Mouse (Mus musculus) embryonic fibroblast, embryonic 13.5 days (primary cell): ENCODE data around the gene Oxtr. TPM values are rescaled to one million over a fixed set of nuclear protein-coding genes. Genes with fewer than 3 reads are reported as not detected.

ENCODE experiments used
- H3K27ac ChIP-seq: 2 replicates; pipeline ENCODE4 v1.5.1; 2012; ENCODE audit warnings: low read length, control low read depth, inconsistent platforms; ENCODE audit not compliant: insufficient read depth
- H3K4me1 ChIP-seq: 2 replicates; pipeline ENCODE4 v1.6.1; 2011; ENCODE audit warnings: low read length; ENCODE audit not compliant: control insufficient read depth, insufficient read depth
- H3K4me3 ChIP-seq: 2 replicates; pipeline ENCODE4 v1.5.1; 2011; ENCODE audit warnings: mild to moderate bottlenecking, control low read depth, low read length; ENCODE audit not compliant: insufficient read depth
- CTCF ChIP-seq: IDR thresholded peaks from 2 replicates; pipeline ENCODE4 v1.5.1; 2011; ENCODE audit warnings: mild to moderate bottlenecking, control low read depth, low read length, moderate library complexity, borderline replicate concordance; ENCODE audit not compliant: insufficient read depth
- POLR2A ChIP-seq: IDR thresholded peaks from 2 replicates; pipeline ENCODE4 v1.6.1; 2011; ENCODE audit warnings: low read depth, mild to moderate bottlenecking, control low read depth, low read length, moderate library complexity
- polyA plus RNA-seq: library from polyadenylated mRNA; stranded (reverse); fragments of >200 nt; gene quantifications from 2 replicates; pipeline ENCODE4 v1.2.4, GENCODE M21; 2011; ENCODE audit warnings: low read depth; ENCODE audit not compliant: missing spikeins, insufficient read length

Gene Oxtr
- polyA plus RNA-seq, 1 experiment, result not detected

GRCm38 (mm10) chr6:112489181-112489909 is 398 bp downstream of the Oxtr start:
- no peak overlapping the region; the same call in 1 of the 2 replicates for H3K4me3 ChIP-seq
- TF ChIP-seq POLR2A, result no peak
- TF ChIP-seq CTCF, result no peak
- 0 out of 2 replicates have a peak, but pooled peaks cover 9% of the 10 kb centered on the region for H3K4me1 ChIP-seq
- H3K27ac ChIP-seq, result no peak overlapping the region

GRCm38 (mm10) chr6:112488821-112489180 is 942 bp downstream of the Oxtr start:
- Histone ChIP-seq H3K4me1 (0 out of 2 replicates have a peak, but pooled peaks cover 9% of the 10 kb centered on the region), H3K4me3 (no peak overlapping the region), H3K27ac (no peak overlapping the region)
- TF ChIP-seq CTCF (no peak), POLR2A (no peak)

GRCm38 (mm10) chr6:112487993-112488392 is 1.8 kb downstream of the Oxtr start:
- no peak for TF ChIP-seq CTCF
- TF ChIP-seq POLR2A, result no peak
- Histone ChIP-seq H3K27ac (no peak overlapping the region), H3K4me1 (0 out of 2 replicates have a peak, but pooled peaks cover 9% of the 10 kb centered on the region), H3K4me3 (no peak overlapping the region)

- Histone ChIP-seq H3K27ac (no peak overlapping the region), H3K4me1 (0 out of 2 replicates have a peak, but pooled peaks cover 1% of the 10 kb centered on the region), H3K4me3 (no peak overlapping the region)
- TF ChIP-seq POLR2A (no peak), CTCF (peak; percentile 56)
These were observed 5.4 kb downstream of the Oxtr start for GRCm38 (mm10) chr6:112484316-112484715.

GRCm38 (mm10) chr6:112479861-112480260 is 9.9 kb downstream of the Oxtr start:
- no peak for TF ChIP-seq CTCF
- no peak for TF ChIP-seq POLR2A
- Histone ChIP-seq H3K4me1 (no peaks in the 10 kb centered on the region), H3K4me3 (no peak overlapping the region), H3K27ac (no peak overlapping the region)

- no peak overlapping the region for H3K4me3 ChIP-seq
- H3K27ac ChIP-seq, result no peak overlapping the region
- H3K4me1 ChIP-seq, result no peaks in the 10 kb centered on the region
- no peak for TF ChIP-seq CTCF
- TF ChIP-seq POLR2A, result no peak
These were observed 18.1 kb downstream of the Oxtr start for GRCm38 (mm10) chr6:112471644-112472043.

- TF ChIP-seq CTCF, result no peak
- no peak for TF ChIP-seq POLR2A
- Histone ChIP-seq H3K4me3 (no peak overlapping the region), H3K4me1 (no peaks in the 10 kb centered on the region), H3K27ac (no peak overlapping the region)
These were observed 23.7 kb downstream of the Oxtr start for GRCm38 (mm10) chr6:112466001-112466400.

- H3K4me3 ChIP-seq, result no peak overlapping the region
- no peaks in the 10 kb centered on the region for H3K4me1 ChIP-seq
- H3K27ac ChIP-seq, result no peak overlapping the region
- no peak for TF ChIP-seq CTCF
- TF ChIP-seq POLR2A, result no peak
These were observed 24.3 kb downstream of the Oxtr start for GRCm38 (mm10) chr6:112465441-112465840.

- TF ChIP-seq POLR2A (no peak), CTCF (no peak)
- no peak overlapping the region for H3K4me3 ChIP-seq
- H3K4me1 ChIP-seq, result no peaks in the 10 kb centered on the region
- H3K27ac ChIP-seq, result no peak overlapping the region
These were observed 26.4 kb downstream of the Oxtr start for GRCm38 (mm10) chr6:112463331-112463730.

GRCm38 (mm10) chr6:112461459-112461858 is 28.3 kb downstream of the Oxtr start:
- TF ChIP-seq POLR2A, result no peak
- TF ChIP-seq CTCF, result no peak
- H3K4me3 ChIP-seq, result no peak overlapping the region
- H3K4me1 ChIP-seq, result no peaks in the 10 kb centered on the region
- no peak overlapping the region for H3K27ac ChIP-seq

GRCm38 (mm10) chr6:112459341-112459749 is 30.4 kb downstream of the Oxtr start, which contains the start of gene Cav3:
Cav3 (plus strand) TSS chr6:112459505.
- no peak within 1 kb of the TSS for H3K27ac ChIP-seq
- no peaks in the 10 kb centered on the region for H3K4me1 ChIP-seq
- TF ChIP-seq POLR2A (no peak), CTCF (no peak)
- H3K4me3 ChIP-seq, result no peak within 1 kb of the TSS
